8 mouse cellular contexts compared by ENCODE assay signal in the genomic region with DNA sequence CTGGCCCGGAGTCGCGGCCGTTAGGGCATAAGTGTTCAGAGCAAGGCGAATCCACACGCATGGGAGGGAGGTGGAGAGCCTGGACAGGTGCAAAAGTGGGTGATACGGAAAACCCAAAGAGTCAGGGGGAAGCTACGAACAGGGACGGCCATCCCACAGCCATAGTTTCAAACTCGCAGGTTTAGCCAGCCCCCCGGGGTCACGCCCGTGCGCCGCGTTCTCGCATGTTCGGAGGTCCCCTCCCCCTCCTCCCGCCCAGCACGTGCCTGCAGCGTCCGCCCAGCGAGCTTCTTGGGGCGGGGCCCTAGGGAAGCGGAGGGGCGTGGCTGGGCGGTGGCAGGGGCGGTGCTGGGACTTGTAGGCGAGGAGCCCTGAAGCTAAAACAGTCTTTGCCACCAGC. TPM values are rescaled to one million over a fixed set of nuclear protein-coding genes. Genes with fewer than 3 reads are reported as not detected.
DNase-seq lines count a peak whose midpoint lies in the region; ATAC-seq and TF ChIP-seq lines count a peak whose summit lies in the region.

No protein-coding gene starts in this region.

- peaks cover 3% of the 10 kb centered on the region for H3K27me3 ChIP-seq in hindbrain, embryonic 16.5 days (replicated peaks; ENCODE audit: control insufficient read depth, insufficient read depth, low read length)

- no peak for TF ChIP-seq CTCF in left cerebral cortex, adult 2 months (IDR thresholded peaks at IDR 0.05)

- H3K4me3 ChIP-seq in hindbrain, embryonic 16.5 days (ENCODE audit: low read length), result peak overlapping the region; percentile 37
- peak overlapping the region; percentile 45 for H3K4me3 ChIP-seq in left cerebral cortex, adult 2 months
- H3K4me3 ChIP-seq in macrophage (ENCODE audit: inconsistent target), result peak overlapping the region; percentile 28

- peaks cover 24% of the 10 kb centered on the region for H3K79me2 ChIP-seq in macrophage (ENCODE audit: inconsistent target)

- H3K4me2 ChIP-seq in hindbrain, embryonic 16.5 days (ENCODE audit: low read length), result peak overlapping the region; percentile 74

- no peaks in the 10 kb centered on the region for H3K9me3 ChIP-seq in hindbrain, embryonic 16.5 days (ENCODE audit: control insufficient read depth, low read length)

- WGBS in hindbrain, embryonic 16.5 days, result under 1% methylated on average over 20 of the region's 29 CpGs
- WGBS in macrophage (ENCODE audit: missing documents), result 3% methylated on average over 29 of the region's 29 CpGs

- ATAC-seq in hindbrain, embryonic 16.5 days, result peak; percentile 35; the same call in 1 of the 2 replicates

- H3K4me1 ChIP-seq in hindbrain, embryonic 16.5 days (ENCODE audit: control insufficient read depth, insufficient read depth, low read depth, low read length), result peaks cover 34% of the 10 kb centered on the region

- DNase-seq in R1 (ENCODE audit: low read depth, low spot score), result peak; percentile 91
- peak; percentile 66 to 79 for DNase-seq in cerebellum, postnatal 36 days
- peak; percentile 93 for DNase-seq in gastrocnemius, adult 18-20 months (ENCODE audit: low spot score)
- peak; percentile 74 to 83 for DNase-seq in left cerebral cortex, adult 2 months (ENCODE audit: extremely low spot score in 1 of 2, low spot score in 2 of 2)
- DNase-seq in retina, postnatal 7 days (ENCODE audit: low read depth, low spot score), result peak; percentile 61
- peak; percentile 85 to 86 for DNase-seq in urinary bladder, adult 18-20 months (ENCODE audit: low spot score in 2 of 2)

- no peak overlapping the region for H3K27ac ChIP-seq in hindbrain, embryonic 16.5 days (ENCODE audit: low read depth, low read length)
- no peak overlapping the region for H3K27ac ChIP-seq in left cerebral cortex, adult 2 months
- H3K27ac ChIP-seq in macrophage, result no peak overlapping the region

- H3K9ac ChIP-seq in hindbrain, embryonic 16.5 days (ENCODE audit: low read depth, low read length), result peak overlapping the region; percentile 24; the same call in 1 of the 2 replicates

- peaks cover 4% of the 10 kb centered on the region; the same call in 1 of the 2 replicates for H3K36me3 ChIP-seq in hindbrain, embryonic 16.5 days (ENCODE audit: control insufficient read depth, insufficient read depth, low read length)
- H3K36me3 ChIP-seq in macrophage (ENCODE audit: inconsistent target), result peaks cover 9% of the 10 kb centered on the region; the same call in 1 of the 2 replicates

- intact Hi-C loops in left cerebral cortex, adult 2 months (cut with DNase I), result loop anchor here (2.0 to 5.0 kb wide), 3 partner anchors 19 to 153 kb away; a partner anchor contains a TSS

RNA-seq across cellular contexts. Expression of a gene that starts 0.5 kb away (rescaled TPM):
- total RNA-seq in gastrocnemius, adult 18-20 months (2021), result 100 to 1,000 TPM; 225 to 230 TPM
- polyA plus RNA-seq in hindbrain, embryonic 16.5 days (2015; fragmentation: Nextera tagmentation; extraction: Ambion mirVana), result 10.0 and 15.4 TPM in 2 replicates
- total RNA-seq in left cerebral cortex, adult 2 months (2021), result 1 to 10 TPM; 3.5 to 4.7 TPM
- total RNA-seq in macrophage (2018; cell fraction: chromatin; rRNA removed), result 1 to 10 TPM; 1.9 to 9.4 (median 3.8) TPM
- total RNA-seq in macrophage (2018; cell fraction: cytosol; rRNA removed), result 10 to 100 TPM in 12 of 26 experiments, 1 to 10 TPM in 14; 6.2 to 13.4 (median 9.6) TPM
- 1 to 10 TPM; 3.0 to 9.8 (median 5.5) TPM for total RNA-seq in macrophage (2018; cell fraction: nucleus; rRNA removed)
- polyA plus RNA-seq in macrophage (2018), result 9.6 to 14.5 TPM (median 12.6 TPM) in 3 replicates

RNA-seq across cellular contexts. Expression of a gene that starts 19.9 kb away (rescaled TPM):
- total RNA-seq in gastrocnemius, adult 18-20 months (2021), result 10 to 100 TPM; 11.0 to 11.2 TPM
- 106 and 116 TPM in 2 replicates for polyA plus RNA-seq in hindbrain, embryonic 16.5 days (2015; fragmentation: Nextera tagmentation; extraction: Ambion mirVana)
- 10 to 100 TPM; 55.8 to 61.1 TPM for total RNA-seq in left cerebral cortex, adult 2 months (2021)
- total RNA-seq in macrophage (2018; cell fraction: chromatin; rRNA removed), result 100 to 1,000 TPM in 3 of 26 experiments, 10 to 100 TPM in 23; 16.8 to 112 (median 74.3) TPM
- 10 to 100 TPM; 20.7 to 36.1 (median 27.7) TPM for total RNA-seq in macrophage (2018; cell fraction: cytosol; rRNA removed)
- 10 to 100 TPM; 18.3 to 59.3 (median 36.7) TPM for total RNA-seq in macrophage (2018; cell fraction: nucleus; rRNA removed)
- polyA plus RNA-seq in macrophage (2018), result 27.7 to 41.7 TPM (median 35.9 TPM) in 3 replicates

RNA-seq across cellular contexts. Expression of a gene that starts 42.3 kb away (rescaled TPM):
- not detected for total RNA-seq in gastrocnemius, adult 18-20 months (2021)
- polyA plus RNA-seq in hindbrain, embryonic 16.5 days (2015; fragmentation: Nextera tagmentation; extraction: Ambion mirVana), result 1.2 and 1.8 TPM in 2 replicates
- under 1 TPM; 0.30 to 0.86 TPM for total RNA-seq in left cerebral cortex, adult 2 months (2021)
- total RNA-seq in macrophage (2018; cell fraction: chromatin; rRNA removed), result not detected
- not detected for total RNA-seq in macrophage (2018; cell fraction: cytosol; rRNA removed)
- not detected for total RNA-seq in macrophage (2018; cell fraction: nucleus; rRNA removed)
- polyA plus RNA-seq in macrophage (2018), result not detected in 3 replicates

Comparison
In these comparisons a context has a peak if more than half of its experiments do, and no peak if none do; other contexts are left out.
1. RNA of a gene that starts 0.5 kb away (total RNA-seq): 225 to 230 TPM in gastrocnemius, adult 18-20 months; 3.5 to 4.7 TPM in left cerebral cortex, adult 2 months; every median in the first group is over 10 times any median in the second.
2. RNA of a gene that starts 19.9 kb away (total RNA-seq): 55.8 to 61.1 TPM in left cerebral cortex, adult 2 months; 11.0 to 11.2 TPM in gastrocnemius, adult 18-20 months; every median in the first group is over 4 times any median in the second.
3. Peak in every context shown above with its lines, with median percentiles within 50 percentile points of each other: DNase-seq and H3K4me3 ChIP-seq.